Mouse (Mus musculus): ENCODE data around the gene Slc45a3. TPM values are rescaled to one million over a fixed set of nuclear protein-coding genes. Genes with fewer than 3 reads are reported as not detected.

Gene Slc45a3
- total RNA-seq, 2 experiments from 2014 or later, result 6.1 to 8.2 TPM

GRCm38 (mm10) chr1:132011785-132012184 lies 49.0 kb downstream of the Slc45a3 start:
- DNase-seq, result no peak
- intact Hi-C loops (cut with DNase I), result no loop called here

GRCm38 (mm10) chr1:132012861-132013260 lies 50.1 kb downstream of the Slc45a3 start:
- DNase-seq, result no peak
- intact Hi-C loops (cut with DNase I), result no loop called here

GRCm38 (mm10) chr1:132014800-132015199 lies 52.0 kb downstream of the Slc45a3 start:
- intact Hi-C loops (cut with DNase I), result no loop called here

GRCm38 (mm10) chr1:132016691-132017090 lies 53.9 kb downstream of the Slc45a3 start:
- intact Hi-C loops (cut with DNase I), result no loop called here
- no peak for DNase-seq

More at GRCm38 (mm10) chr1:132014800-132015199, 52.0 kb downstream of the Slc45a3 start:
- no peak for DNase-seq

- DNase-seq, result no peak
- intact Hi-C loops (cut with DNase I), result no loop called here
These were observed 57.1 kb downstream of the Slc45a3 start for GRCm38 (mm10) chr1:132019876-132020275.

- no peak for DNase-seq
- intact Hi-C loops (cut with DNase I), result no loop called here
These were observed 59.3 kb downstream of the Slc45a3 start for GRCm38 (mm10) chr1:132022107-132022506.

- intact Hi-C loops (cut with DNase I), result no loop called here
- DNase-seq, result no peak
These were observed 64.3 kb downstream of the Slc45a3 start for GRCm38 (mm10) chr1:132026925-132027646.

GRCm38 (mm10) chr1:132027978-132028377 lies 65.2 kb downstream of the Slc45a3 start:
- intact Hi-C loops (cut with DNase I), result no loop called here
- DNase-seq, result no peak

- intact Hi-C loops (cut with DNase I), result no loop called here
These were observed 65.6 kb downstream of the Slc45a3 start for GRCm38 (mm10) chr1:132028413-132028812.

GRCm38 (mm10) chr1:132030574-132030973 lies 67.8 kb downstream of the Slc45a3 start:
- intact Hi-C loops (cut with DNase I), result no loop called here
- peak in 1 of 2 experiments; percentile 23 for DNase-seq

More at GRCm38 (mm10) chr1:132028413-132028812, 65.6 kb downstream of the Slc45a3 start:
- DNase-seq, result no peak

GRCm38 (mm10) chr1:132032172-132032571 lies 69.4 kb downstream of the Slc45a3 start:
- no peak for DNase-seq
- intact Hi-C loops (cut with DNase I), result no loop called here

Other genes starting within 250 kb of the Slc45a3 start
- gene Slc26a9, start 218.9 kb upstream of the Slc45a3 start, total RNA-seq (2021), result not detected
- gene Pm20d1, start 165.6 kb upstream of the Slc45a3 start, total RNA-seq (2021), result 1 to 10 TPM; 4.4 TPM
- gene Slc41a1, start 135.5 kb upstream of the Slc45a3 start, total RNA-seq (2021), result 10 to 100 TPM; 35.7 to 49.1 TPM
- 10 to 100 TPM; 11.9 to 13.7 TPM for gene Rab29, start 95.7 kb upstream of the Slc45a3 start, total RNA-seq (2021)
- gene Nucks1, start 52.4 kb upstream of the Slc45a3 start, total RNA-seq (2021), result 10 to 100 TPM; 60.8 to 63.9 TPM
- 100 to 1,000 TPM; 105 to 111 TPM for gene Elk4, start 44.6 kb downstream of the Slc45a3 start, total RNA-seq (2021)
- 1 to 10 TPM; 1.2 to 1.4 TPM for gene Mfsd4a, start 105.1 kb downstream of the Slc45a3 start, total RNA-seq (2021)
- gene Cdk18, start 176.7 kb downstream of the Slc45a3 start, total RNA-seq (2021), result 10 to 100 TPM in 1 of 2 experiments, 1 to 10 TPM in 1; 9.9 to 12.5 TPM
- not detected for gene Lemd1, start 228.5 kb downstream of the Slc45a3 start, total RNA-seq (2021)
- gene AC124108.1, start 228.5 kb downstream of the Slc45a3 start, total RNA-seq (2021), result not detected